Mouse (Mus musculus) liver, postnatal 0 days (tissue): ENCODE results near the gene St6gal1. TPM values are rescaled to one million over a fixed set of nuclear protein-coding genes. Genes with fewer than 3 reads are reported as not detected.

Source experiments
- ATAC-seq: fragments of 200-750 bp; cut with Nextera tagmentation; 2 replicates; pipeline ENCODE4 v1.8.0; 2017; ENCODE audit warnings: mild to moderate bottlenecking, moderate library complexity
- DNase-seq: peaks from one replicate; pipeline ENCODE4 v3.0.0-alpha.2; 2016
- H3K27ac ChIP-seq: fragments of 300-500 bp; sonication (generic); 2 replicates; pipeline ENCODE4 v1.5.1; 2014; ENCODE audit warnings: antibody characterized with exemption, moderate library complexity, mild to moderate bottlenecking, low read depth
- H3K27me3 ChIP-seq: fragments of 300-500 bp; sonication (generic); 2 replicates; pipeline ENCODE4 v1.6.1; 2014; ENCODE audit warnings: low read length, control low read depth, mixed read lengths; ENCODE audit not compliant: insufficient read depth
- H3K36me3 ChIP-seq: fragments of 300-500 bp; sonication (generic); replicated peaks from 2 replicates; pipeline ENCODE4 v1.6.1; 2014; ENCODE audit warnings: mild to moderate bottlenecking, control low read depth, low read length, moderate library complexity, mixed read lengths; ENCODE audit not compliant: insufficient read depth
- H3K4me1 ChIP-seq: fragments of 300-500 bp; sonication (generic); 2 replicates; pipeline ENCODE4 v1.6.1; 2014; ENCODE audit warnings: antibody characterized with exemption, mild to moderate bottlenecking, control low read depth; ENCODE audit not compliant: insufficient read depth
- H3K4me2 ChIP-seq: fragments of 300-500 bp; sonication (generic); 2 replicates; pipeline ENCODE4 v1.6.1; 2014; ENCODE audit warnings: low read depth, mild to moderate bottlenecking, low read length, moderate library complexity, mixed read lengths
- H3K4me3 ChIP-seq: fragments of 300-500 bp; sonication (generic); 2 replicates; pipeline ENCODE4 v1.5.1; 2014; ENCODE audit warnings: low read depth, low read length
- H3K9ac ChIP-seq: fragments of 300-500 bp; sonication (generic); replicated peaks from 2 replicates; pipeline ENCODE4 v1.6.1; 2014; ENCODE audit warnings: mild to moderate bottlenecking, moderate library complexity
- H3K9me3 ChIP-seq: fragments of 300-500 bp; sonication (generic); 2 replicates; pipeline ENCODE4 v1.6.1; 2016; ENCODE audit warnings: mild to moderate bottlenecking, control low read depth, low read length, mixed read lengths
- CTCF ChIP-seq: sonication (generic); IDR thresholded peaks from 2 replicates; pipeline ENCODE4 v1.5.1; 2016; ENCODE audit warnings: antibody characterized with exemption, low read depth
- EP300 ChIP-seq: IDR thresholded peaks from 2 replicates; pipeline ENCODE4 v1.6.1; 2016; ENCODE audit warnings: antibody characterized with exemption, low read depth, mild to moderate bottlenecking
- WGBS: fragments of 180-500 bp; shearing (Covaris S2); extraction: QIAGEN DNeasy Blood & Tissue Kit; methylation state at CpG from one replicate; pipeline ENCODE4 v1.1.7; 2014; ENCODE audit not compliant: insufficient replicate concordance; 5-methylcytosine and 5-hydroxymethylcytosine counted together
- polyA plus RNA-seq: library from polyadenylated mRNA; unstranded; fragments of >200 nt; fragmentation: Nextera tagmentation; extraction: Ambion mirVana; gene quantifications from 2 replicates; pipeline ENCODE4 v1.2.1, GENCODE M21; 2015

St6gal1 gene
- polyA plus RNA-seq, 1 experiment from 2014 or later = 17.1 TPM

DNA sequence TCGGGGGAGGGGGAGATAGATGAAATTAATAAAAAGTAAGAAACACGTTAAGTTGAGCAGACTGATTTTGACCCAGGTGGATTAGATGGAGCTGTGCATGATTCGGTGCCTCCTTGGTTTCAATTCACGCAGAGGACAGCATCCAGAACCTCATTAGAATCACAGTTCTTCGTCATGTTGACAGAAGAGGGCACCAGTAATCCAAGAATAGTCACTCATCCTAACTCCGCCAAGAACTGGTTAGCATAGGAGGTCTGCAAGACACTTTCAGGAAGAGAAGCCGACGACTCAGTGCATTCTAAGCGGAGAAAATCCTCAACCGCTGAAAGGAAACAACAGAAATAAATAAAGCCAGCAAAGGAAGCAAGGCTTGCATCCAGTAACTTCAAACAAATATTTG, 151.6 kb downstream of the St6gal1 start:
- Histone ChIP-seq H3K4me3 (no peak overlapping the region), H3K27ac (no peak overlapping the region), H3K4me1 (no peaks in the 10 kb centered on the region), H3K4me2 (no peak overlapping the region), H3K9ac (no peak overlapping the region), H3K9me3 (no peaks in the 10 kb centered on the region), H3K27me3 (no peaks in the 10 kb centered on the region), H3K36me3 (no peaks in the 10 kb centered on the region)
- DNase-seq (no peak), ATAC-seq (no peak)
- WGBS = 47% methylated on average over 10 of the region's 10 CpGs
- no peak for TF ChIP-seq EP300
- peak; percentile 40 for TF ChIP-seq CTCF

DNA sequence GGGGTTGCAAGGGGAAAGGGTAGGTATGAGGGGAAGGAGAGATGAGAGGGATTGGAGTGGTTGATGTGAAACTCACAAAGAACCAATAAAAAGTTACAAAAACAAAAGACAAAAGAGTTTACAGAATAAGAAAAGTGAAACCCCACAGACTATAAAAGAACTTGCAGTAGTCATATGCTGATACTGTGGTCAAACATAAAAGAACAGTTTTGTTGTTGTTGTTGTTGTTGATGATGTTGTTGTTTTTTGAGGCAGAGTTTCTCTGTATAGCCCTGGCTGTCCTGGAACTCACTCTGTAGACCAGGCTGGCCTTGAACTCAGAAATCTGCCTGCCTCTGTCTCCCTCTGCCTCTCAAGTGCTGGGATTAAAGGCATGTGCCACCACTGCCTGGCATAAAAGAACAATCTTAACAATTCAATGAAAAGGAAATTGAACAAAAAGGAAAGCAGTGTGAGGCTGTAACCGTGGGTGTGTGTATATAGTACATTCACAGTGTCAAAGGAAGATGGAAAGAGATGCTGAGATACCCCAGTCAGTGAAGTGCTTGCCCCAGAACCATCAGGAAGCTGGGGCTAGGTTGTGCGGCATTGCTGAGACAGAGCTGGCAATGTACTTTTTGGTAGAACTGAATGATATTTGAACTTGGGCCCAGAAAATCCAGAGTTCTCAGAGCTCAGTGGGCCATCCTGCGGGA, 155.1 kb downstream of the St6gal1 start:
- H3K4me1 ChIP-seq = no peaks in the 10 kb centered on the region
- H3K36me3 ChIP-seq = no peaks in the 10 kb centered on the region
- TF ChIP-seq CTCF = no peak
- no peak for TF ChIP-seq EP300
- H3K9me3 ChIP-seq = no peaks in the 10 kb centered on the region
- no peak for DNase-seq
- H3K4me3 ChIP-seq = no peak overlapping the region
- ATAC-seq = no peak
- H3K4me2 ChIP-seq = no peak overlapping the region
- H3K27ac ChIP-seq = no peak overlapping the region
- WGBS = 72% methylated on average over 3 of the region's 3 CpGs
- H3K9ac ChIP-seq = no peak overlapping the region
- no peaks in the 10 kb centered on the region for H3K27me3 ChIP-seq

DNA sequence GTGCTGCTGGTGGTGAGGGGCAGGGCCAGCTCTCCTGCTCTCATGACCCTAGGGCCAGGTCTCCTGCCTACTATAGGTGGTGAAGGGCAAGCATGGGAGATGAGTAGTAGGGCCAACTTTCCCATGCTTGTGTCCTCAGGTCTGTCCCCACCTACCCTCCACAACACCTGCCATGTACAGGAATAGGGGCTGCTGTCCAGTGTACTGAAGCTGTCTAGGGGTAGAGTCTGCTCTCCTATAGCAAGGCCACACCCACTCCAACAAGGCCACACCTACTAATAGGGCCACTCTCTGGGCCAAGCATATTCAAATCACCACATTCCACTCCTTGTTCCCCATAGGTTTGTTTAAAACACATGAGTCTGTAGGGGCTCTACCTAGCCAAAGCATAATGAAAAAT, 159.8 kb downstream of the St6gal1 start:
- Histone ChIP-seq H3K4me1 (no peaks in the 10 kb centered on the region), H3K27ac (no peak overlapping the region), H3K27me3 (no peaks in the 10 kb centered on the region), H3K9ac (no peak overlapping the region), H3K4me3 (no peak overlapping the region), H3K9me3 (peaks cover 3% of the 10 kb centered on the region; the same call in 1 of the 2 replicates), H3K36me3 (no peaks in the 10 kb centered on the region), H3K4me2 (no peak overlapping the region)
- ATAC-seq = no peak
- TF ChIP-seq CTCF (no peak), EP300 (no peak)
- DNase-seq = no peak

GRCm38 (mm10) chr16:23397931-23398330, 173.4 kb downstream of the St6gal1 start:
- Histone ChIP-seq H3K27me3 (no peaks in the 10 kb centered on the region), H3K27ac (no peak overlapping the region), H3K9ac (no peak overlapping the region), H3K9me3 (no peaks in the 10 kb centered on the region), H3K4me2 (no peak overlapping the region), H3K36me3 (no peaks in the 10 kb centered on the region), H3K4me3 (no peak overlapping the region), H3K4me1 (no peaks in the 10 kb centered on the region)
- ATAC-seq (no peak), DNase-seq (no peak)
- WGBS = 56% methylated on average over 5 of the region's 5 CpGs
- TF ChIP-seq CTCF = no peak
- no peak for TF ChIP-seq EP300

DNA sequence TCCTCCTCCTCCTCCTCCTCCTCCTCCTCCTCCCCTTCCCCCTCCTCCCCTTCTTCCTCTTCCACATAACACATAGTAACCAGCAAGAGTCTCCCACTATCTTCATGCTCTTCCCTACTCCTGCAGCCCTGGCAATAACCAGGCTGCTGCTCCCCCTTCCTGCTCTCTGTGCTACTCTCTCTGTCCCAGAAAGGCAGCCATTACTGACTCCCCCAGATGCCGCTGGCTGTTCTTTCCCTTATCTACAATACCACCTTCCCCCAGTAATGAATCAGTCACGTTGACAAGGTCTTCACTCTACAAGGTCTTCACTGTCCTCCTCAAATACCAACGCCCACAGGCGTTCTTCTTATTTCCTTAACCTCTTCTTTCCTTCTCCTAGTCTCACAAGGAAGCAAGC, 176.9 kb downstream of the St6gal1 start:
- 26% methylated on average over 4 of the region's 4 CpGs for WGBS
- no peak for DNase-seq
- no peaks in the 10 kb centered on the region for H3K36me3 ChIP-seq
- ATAC-seq = peak; percentile 38; the same call in 1 of the 2 replicates
- no peak overlapping the region for H3K27ac ChIP-seq
- H3K27me3 ChIP-seq = no peaks in the 10 kb centered on the region
- H3K9me3 ChIP-seq = no peaks in the 10 kb centered on the region
- no peaks in the 10 kb centered on the region for H3K4me1 ChIP-seq
- no peak overlapping the region for H3K9ac ChIP-seq
- no peak overlapping the region for H3K4me3 ChIP-seq
- H3K4me2 ChIP-seq = no peak overlapping the region
- TF ChIP-seq CTCF (no peak), EP300 (no peak)

- WGBS = 42% methylated on average over 3 of the region's 3 CpGs
- Histone ChIP-seq H3K36me3 (no peaks in the 10 kb centered on the region), H3K4me3 (no peak overlapping the region), H3K4me1 (no peaks in the 10 kb centered on the region), H3K27ac (no peak overlapping the region), H3K9ac (no peak overlapping the region), H3K27me3 (no peaks in the 10 kb centered on the region), H3K4me2 (no peak overlapping the region), H3K9me3 (no peaks in the 10 kb centered on the region)
- no peak for ATAC-seq
- TF ChIP-seq EP300 (no peak), CTCF (no peak)
- DNase-seq = no peak
These were observed 177.4 kb downstream of the St6gal1 start for GRCm38 (mm10) chr16:23401959-23402358.
